ENCODE assay signal across 25 mouse cellular contexts in genomic region chr12:13198157-13198556, GRCm38 (mm10). TPM values are rescaled to one million over a fixed set of nuclear protein-coding genes. Genes with fewer than 3 reads are reported as not detected.
DNase-seq lines count a peak whose midpoint lies in the region; ATAC-seq and TF ChIP-seq lines count a peak whose summit lies in the region.
"Had no signal": no experiment of that assay in that cellular context is flagged by ENCODE, and none has a peak within 500 bp of the region (broad histone marks: within the 10 kb centered on the region; RNA-seq: fewer than 3 reads in every experiment).

No protein-coding gene starts in this region.

- no peaks in the 10 kb centered on the region for H3K9me3 ChIP-seq in heart, embryonic 11.5 days (replicated peaks; ENCODE audit: control insufficient read depth, low read length)
- H3K9me3 ChIP-seq in kidney, embryonic 15.5 days (replicated peaks): no peaks in the 10 kb centered on the region
- H3K9me3 ChIP-seq in limb, embryonic 11.5 days (ENCODE audit: control insufficient read depth, low read length): no peaks in the 10 kb centered on the region
- H3K9me3 ChIP-seq: embryonic facial prominence, embryonic 13.5 days; forebrain, embryonic 12.5 days; forebrain, embryonic 15.5 days had no signal

- H3K4me3 ChIP-seq in heart, embryonic 11.5 days (ENCODE audit: low read depth, low read length): no peak overlapping the region
- H3K4me3 ChIP-seq in kidney, embryonic 15.5 days (replicated peaks): no peak overlapping the region
- no peak overlapping the region for H3K4me3 ChIP-seq in kidney, adult 2 months (ENCODE audit: insufficient read depth, low read depth, low read length)
- no peak overlapping the region for H3K4me3 ChIP-seq in limb, embryonic 11.5 days (ENCODE audit: low read depth, low read length)
- H3K4me3 ChIP-seq: embryonic facial prominence, embryonic 13.5 days; erythroblast, embryonic 14.5 days; forebrain, embryonic 12.5 days; forebrain, embryonic 15.5 days had no signal

- H3K27me3 ChIP-seq in heart, embryonic 11.5 days (ENCODE audit: control insufficient read depth, insufficient read depth, low read length): no peaks in the 10 kb centered on the region
- no peaks in the 10 kb centered on the region for H3K27me3 ChIP-seq in kidney, embryonic 15.5 days
- no peaks in the 10 kb centered on the region for H3K27me3 ChIP-seq in kidney, adult 2 months (replicated peaks; ENCODE audit: control insufficient read depth, insufficient read depth, low read length)
- no peaks in the 10 kb centered on the region for H3K27me3 ChIP-seq in limb, embryonic 11.5 days (ENCODE audit: control insufficient read depth, insufficient read depth, low read length)
- H3K27me3 ChIP-seq: embryonic facial prominence, embryonic 13.5 days; forebrain, embryonic 12.5 days; forebrain, embryonic 15.5 days had no signal

- no peak overlapping the region for H3K9ac ChIP-seq in heart, embryonic 11.5 days (ENCODE audit: low read depth, low read length)
- H3K9ac ChIP-seq in kidney, embryonic 15.5 days: no peak overlapping the region
- H3K9ac ChIP-seq in limb, embryonic 11.5 days (ENCODE audit: low read length): no peak overlapping the region
- H3K9ac ChIP-seq: embryonic facial prominence, embryonic 13.5 days; forebrain, embryonic 12.5 days; forebrain, embryonic 15.5 days; hindbrain, embryonic 14.5 days had no signal

- H3K4me2 ChIP-seq in heart, embryonic 11.5 days: no peak overlapping the region
- H3K4me2 ChIP-seq in kidney, embryonic 15.5 days: no peak overlapping the region
- H3K4me2 ChIP-seq in limb, embryonic 11.5 days (ENCODE audit: low read depth, severe bottlenecking): no peak overlapping the region
- H3K4me2 ChIP-seq: embryonic facial prominence, embryonic 13.5 days; forebrain, embryonic 12.5 days; forebrain, embryonic 15.5 days; hindbrain, embryonic 14.5 days had no signal

- no peak for TF ChIP-seq POLR2A in kidney, adult 2 months (IDR thresholded peaks at IDR 0.05; ENCODE audit: low read depth, low read length)

- no peak overlapping the region for H3K27ac ChIP-seq in heart, embryonic 11.5 days (ENCODE audit: low read depth, low read length)
- H3K27ac ChIP-seq in kidney, embryonic 15.5 days: 0 out of 2 replicates have a peak overlapping the region, but pooled peaks have one; percentile 4
- H3K27ac ChIP-seq in kidney, adult 2 months (ENCODE audit: insufficient read depth, low read depth, low read length): no peak overlapping the region
- H3K27ac ChIP-seq in limb, embryonic 11.5 days (replicated peaks; ENCODE audit: low read depth, low read length): no peak overlapping the region
- H3K27ac ChIP-seq: embryonic facial prominence, embryonic 13.5 days; forebrain, embryonic 12.5 days; forebrain, embryonic 15.5 days; hindbrain, embryonic 14.5 days; hindbrain, postnatal 0 days had no signal

- ATAC-seq in heart, embryonic 11.5 days (replicated peaks; ENCODE audit: insufficient number of reproducible peaks, low FRiP score, low TSS enrichment): peak; percentile 59; the same call in 1 of the 2 replicates
- no peak for ATAC-seq in kidney, embryonic 15.5 days (replicated peaks; ENCODE audit: low FRiP score)
- ATAC-seq in limb, embryonic 11.5 days (ENCODE audit: insufficient number of reproducible peaks, low FRiP score, low TSS enrichment, low read depth): peak; percentile 54; the same call in 1 of the 2 replicates
- ATAC-seq: CD4-positive, CD25-positive, alpha-beta regulatory T cell, adult 4 months; forebrain, embryonic 15.5 days; hindbrain, postnatal 0 days; inflammation-experienced regulatory T-cells, adult 6 months; intestine, embryonic 16.5 days had no signal

- intact Hi-C loops in heart, postnatal 36 days (cut with DNase I): no loop called here

- TF ChIP-seq CTCF in kidney, adult 2 months (conservative IDR thresholded peaks at IDR 0.05; ENCODE audit: insufficient read depth, insufficient read length, low read depth, low read length): no peak

- H3K4me1 ChIP-seq in heart, embryonic 11.5 days (ENCODE audit: control insufficient read depth, insufficient read depth, low read length): peaks cover 3% of the 10 kb centered on the region; the same call in 1 of the 2 replicates
- peaks cover 20% of the 10 kb centered on the region; the same call in 1 of the 2 replicates for H3K4me1 ChIP-seq in kidney, embryonic 15.5 days
- no peaks in the 10 kb centered on the region for H3K4me1 ChIP-seq in kidney, adult 2 months (ENCODE audit: control insufficient read depth, insufficient read depth, low read length)
- H3K4me1 ChIP-seq in limb, embryonic 11.5 days (ENCODE audit: control insufficient read depth, insufficient read depth, low read length): peaks cover 15% of the 10 kb centered on the region
- H3K4me1 ChIP-seq: embryonic facial prominence, embryonic 13.5 days; forebrain, embryonic 12.5 days; forebrain, embryonic 15.5 days had no signal

- no peaks in the 10 kb centered on the region for H3K36me3 ChIP-seq in heart, embryonic 11.5 days (ENCODE audit: control insufficient read depth, insufficient read depth, low read length)
- H3K36me3 ChIP-seq in kidney, embryonic 15.5 days: no peaks in the 10 kb centered on the region
- no peaks in the 10 kb centered on the region for H3K36me3 ChIP-seq in kidney, adult 2 months (ENCODE audit: control insufficient read depth, insufficient read depth, low read length)
- no peaks in the 10 kb centered on the region for H3K36me3 ChIP-seq in limb, embryonic 11.5 days (ENCODE audit: control insufficient read depth, insufficient read depth, low read length)
- H3K36me3 ChIP-seq: embryonic facial prominence, embryonic 13.5 days; forebrain, embryonic 12.5 days; forebrain, embryonic 15.5 days had no signal

- 26% methylated on average over 3 of the region's 3 CpGs for WGBS in heart, embryonic 11.5 days (ENCODE audit: insufficient replicate concordance)
- 59% methylated on average over 3 of the region's 3 CpGs for whole genome bisulfite sequencing in kidney, embryonic 15.5 days
- WGBS in kidney, adult 2 months: 76% methylated on average over 3 of the region's 3 CpGs
- 13% methylated on average over 3 of the region's 3 CpGs for WGBS in limb, embryonic 11.5 days

- DNase-seq in heart, postnatal 36 days: no peak
- DNase-seq in kidney, adult 2 months: no peak
- peak; percentile 76 for DNase-seq in forelimb bud, embryonic 11.5 days (ENCODE audit: low read depth, low spot score)
- peak; percentile 67 for DNase-seq in limb, embryonic 11.5 days (ENCODE audit: low spot score)
- no peak for DNase-seq in cerebellum, adult 11 months
- DNase-seq: adrenal gland, adult 2 months; adrenal gland, postnatal 14 days; cerebellum, adult 11-12 months; cerebellum, adult 8-10 months; cerebellum, postnatal 10 days; cerebellum, postnatal 36 days; gastrocnemius, postnatal 10 days; gastrocnemius, postnatal 36 days; heart, postnatal 4 days had no signal

RNA-seq across cellular contexts. Expression of gene Ddx1, which starts 50.9 kb away (rescaled TPM):
- polyA plus RNA-seq in heart, embryonic 11.5 days (2014; fragmentation: Nextera tagmentation; extraction: Ambion mirVana): 113 and 140 TPM in 2 replicates
- total RNA-seq in heart, postnatal 36 days (2021): 10 to 100 TPM; 82.5 to 90.3 TPM
- 143 and 158 TPM in 2 replicates for polyA plus RNA-seq in kidney, embryonic 15.5 days (2015; fragmentation: Nextera tagmentation; extraction: Ambion mirVana)
- polyA plus RNA-seq in kidney, adult 2 months (2012; rRNA removed): 8.9 and 12.1 TPM in 2 replicates
- polyA plus RNA-seq in limb, embryonic 11.5 days (2014; fragmentation: Nextera tagmentation; extraction: Ambion mirVana): 193 and 203 TPM in 2 replicates

Comparison
In these comparisons a context has a peak if more than half of its experiments do, and no peak if none do; other contexts are left out.
1. DNase-seq: peak in forelimb bud, embryonic 11.5 days (single experiment) and limb, embryonic 11.5 days (single experiment); none in heart, postnatal 36 days (0 of 2), kidney, adult 2 months (single experiment) and cerebellum, adult 11 months (single experiment).